Mouse (Mus musculus): ENCODE measurements around the gene Pnpla5.
A peak's percentile ranks its signal among the peaks of the same experiment; 100 is the strongest.
"Not testable (repeated sequence)": the region's sequence is repeated elsewhere in the genome, so short reads cannot be mapped to it uniquely, and the experiment has no call there.

The Pnpla5 gene

GRCm38 (mm10) chr15:84116466-84116865 lies 6.5 kb downstream of the Pnpla5 start:
- DNase-seq: no peak

- DNase-seq: no peak
These were observed 7.2 kb downstream of the Pnpla5 start for GRCm38 (mm10) chr15:84115727-84116126.

GRCm38 (mm10) chr15:84113873-84114272 lies 9.1 kb downstream of the Pnpla5 start:
- DNase-seq: no peak

GRCm38 (mm10) chr15:84108899-84109298 lies 14.1 kb downstream of the Pnpla5 start:
- DNase-seq: no peak

- no peak for DNase-seq
These were observed 17.0 kb downstream of the Pnpla5 start for GRCm38 (mm10) chr15:84105924-84106500.

- DNase-seq: no peak
These were observed 17.7 kb downstream of the Pnpla5 start, which contains the start of gene Sult4a1 for GRCm38 (mm10) chr15:84105105-84105923. Gene Sult4a1, minus strand, starts transcription at chr15:84105754.

GRCm38 (mm10) chr15:84104626-84105025 lies 18.3 kb downstream of the Pnpla5 start:
- no peak for DNase-seq

- DNase-seq: not testable (repeated sequence)
These were observed 25.4 kb downstream of the Pnpla5 start for GRCm38 (mm10) chr15:84097536-84097935.

GRCm38 (mm10) chr15:84096051-84096450 lies 26.9 kb downstream of the Pnpla5 start:
- no peak for DNase-seq

- DNase-seq: no peak
These were observed 28.1 kb downstream of the Pnpla5 start for GRCm38 (mm10) chr15:84094921-84095320.

GRCm38 (mm10) chr15:84086775-84087174 lies 36.2 kb downstream of the Pnpla5 start:
- DNase-seq: no peak

GRCm38 (mm10) chr15:84086364-84086763 lies 36.6 kb downstream of the Pnpla5 start:
- no peak for DNase-seq

- DNase-seq: peak; percentile 28 to 39
These were observed 42.9 kb downstream of the Pnpla5 start for GRCm38 (mm10) chr15:84080069-84080468.

GRCm38 (mm10) chr15:84079519-84079918 lies 43.5 kb downstream of the Pnpla5 start:
- no peak for DNase-seq

GRCm38 (mm10) chr15:84078667-84079066 lies 44.3 kb downstream of the Pnpla5 start:
- DNase-seq: no peak

GRCm38 (mm10) chr15:84077151-84077550 lies 45.8 kb downstream of the Pnpla5 start:
- no peak for DNase-seq

GRCm38 (mm10) chr15:84074705-84075185 lies 48.2 kb downstream of the Pnpla5 start:
- DNase-seq: no peak

GRCm38 (mm10) chr15:84073911-84074704 lies 48.9 kb downstream of the Pnpla5 start:
- DNase-seq: peak; percentile 34 to 38

- no peak for DNase-seq
These were observed 49.9 kb downstream of the Pnpla5 start for GRCm38 (mm10) chr15:84073058-84073457.

GRCm38 (mm10) chr15:84072226-84072625 lies 50.7 kb downstream of the Pnpla5 start:
- peak; percentile 24 to 52 for DNase-seq

GRCm38 (mm10) chr15:84070116-84070676 lies 52.8 kb downstream of the Pnpla5 start:
- DNase-seq: no peak

- DNase-seq: no peak
These were observed 53.4 kb downstream of the Pnpla5 start for GRCm38 (mm10) chr15:84069455-84070050.

All from lung, adult 18-20 months (tissue).